26 mouse cellular contexts compared by ENCODE assay signal in the genomic region with DNA sequence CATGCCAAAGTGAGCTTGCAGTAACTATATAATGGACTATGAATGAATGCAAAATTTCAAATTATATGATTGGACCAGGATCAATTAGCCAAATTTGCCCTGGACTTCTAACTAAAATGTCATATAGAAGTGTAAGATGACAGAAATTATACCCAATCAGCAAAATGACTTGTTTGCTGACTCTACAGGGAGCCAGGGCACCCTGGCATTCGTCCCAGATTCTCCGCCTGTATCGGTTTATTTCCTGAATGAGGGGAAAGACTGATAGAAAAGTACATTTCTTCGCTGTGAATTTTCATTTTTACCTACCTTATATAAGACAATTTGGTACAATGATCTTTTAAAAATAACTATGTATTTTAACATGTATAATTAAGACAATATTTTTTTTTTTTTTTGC.
A peak's percentile ranks its signal among the peaks of the same experiment; 100 is the strongest.
DNase-seq lines count a peak whose midpoint lies in the region; ATAC-seq and TF ChIP-seq lines count a peak whose summit lies in the region.
"Had no signal": no experiment of that assay in that cellular context is flagged by ENCODE, and none has a peak within 500 bp of the region (broad histone marks: within the 10 kb centered on the region; RNA-seq: fewer than 3 reads in every experiment).

No protein-coding gene starts in this region.

- 58% methylated on average over 4 of the region's 4 CpGs for WGBS in forebrain, postnatal 0 days
- 56% methylated on average over 4 of the region's 4 CpGs for WGBS in forebrain, embryonic 15.5 days

- TF ChIP-seq CTCF in forebrain, postnatal 0 days (IDR thresholded peaks at IDR 0.05; ENCODE audit: low read depth), result no peak

- H3K4me2 ChIP-seq in forebrain, postnatal 0 days (ENCODE audit: low read depth), result no peak overlapping the region
- no peak overlapping the region for H3K4me2 ChIP-seq in forebrain, embryonic 15.5 days (replicated peaks)
- H3K4me2 ChIP-seq: embryonic facial prominence, embryonic 13.5 days; intestine, embryonic 15.5 days; liver, embryonic 12.5 days; midbrain, embryonic 15.5 days had no signal

- H3K4me1 ChIP-seq in forebrain, postnatal 0 days (ENCODE audit: insufficient read depth), result no peaks in the 10 kb centered on the region
- H3K4me1 ChIP-seq in forebrain, embryonic 15.5 days, result no peaks in the 10 kb centered on the region
- H3K4me1 ChIP-seq: embryonic facial prominence, embryonic 13.5 days; forebrain, embryonic 10.5 days; hindbrain, embryonic 10.5 days; intestine, embryonic 15.5 days; liver, embryonic 12.5 days; midbrain, embryonic 15.5 days had no signal

- H3K27me3 ChIP-seq in forebrain, postnatal 0 days (ENCODE audit: insufficient read depth, low read length), result no peaks in the 10 kb centered on the region
- no peaks in the 10 kb centered on the region for H3K27me3 ChIP-seq in forebrain, embryonic 15.5 days
- H3K27me3 ChIP-seq: embryonic facial prominence, embryonic 13.5 days; intestine, embryonic 15.5 days; liver, embryonic 12.5 days; midbrain, embryonic 15.5 days had no signal

- H3K9me3 ChIP-seq in forebrain, postnatal 0 days (ENCODE audit: low read length), result no peaks in the 10 kb centered on the region
- H3K9me3 ChIP-seq in forebrain, embryonic 15.5 days, result no peaks in the 10 kb centered on the region
- H3K9me3 ChIP-seq: embryonic facial prominence, embryonic 13.5 days; forebrain, embryonic 10.5 days; hindbrain, embryonic 10.5 days; intestine, embryonic 15.5 days; liver, embryonic 12.5 days; midbrain, embryonic 15.5 days had no signal

- H3K4me3 ChIP-seq in forebrain, postnatal 0 days (ENCODE audit: low read depth, low read length), result no peak overlapping the region
- no peak overlapping the region for H3K4me3 ChIP-seq in forebrain, embryonic 15.5 days
- H3K4me3 ChIP-seq: embryonic facial prominence, embryonic 13.5 days; forebrain, embryonic 10.5 days; hindbrain, embryonic 10.5 days; intestine, embryonic 15.5 days; layer of hippocampus, adult 2 months; liver, embryonic 12.5 days; midbrain, embryonic 15.5 days had no signal

- DNase-seq in cerebellum, postnatal 10 days, result peak; percentile 89 to 91
- no peak for DNase-seq in cerebellum, adult 9-11 months
- peak; percentile 24 for DNase-seq in forebrain, postnatal 0 days
- peak; percentile 11 for DNase-seq in right cerebral cortex, postnatal 4 days
- DNase-seq in right cerebral cortex, postnatal 14 days, result no peak
- no peak for DNase-seq in spleen, postnatal 4 days (ENCODE audit: low spot score in 2 of 2)
- DNase-seq: adrenal gland, postnatal 36 days; gastrocnemius, postnatal 14 days; heart, postnatal 14 days; kidney, adult 2 months; kidney, postnatal 36 days; liver, postnatal 0 days; thymus, adult 2 months; thymus, postnatal 36 days had no signal

- H3K27ac ChIP-seq in forebrain, postnatal 0 days (ENCODE audit: low read depth, low read length), result no peak overlapping the region
- no peak overlapping the region for H3K27ac ChIP-seq in forebrain, embryonic 15.5 days (replicated peaks)
- H3K27ac ChIP-seq: embryonic facial prominence, embryonic 13.5 days; forebrain, embryonic 10.5 days; hindbrain, embryonic 10.5 days; intestine, embryonic 15.5 days; layer of hippocampus, adult 2 months; liver, embryonic 12.5 days; macrophage; midbrain, embryonic 15.5 days had no signal

- no peak overlapping the region for H3K9ac ChIP-seq in forebrain, postnatal 0 days
- no peak overlapping the region for H3K9ac ChIP-seq in forebrain, embryonic 15.5 days (replicated peaks)
- H3K9ac ChIP-seq: embryonic facial prominence, embryonic 13.5 days; intestine, embryonic 15.5 days; liver, embryonic 12.5 days; liver, postnatal 0 days; midbrain, embryonic 15.5 days had no signal

- ATAC-seq in forebrain, postnatal 0 days, result no peak
- no peak for ATAC-seq in forebrain, embryonic 15.5 days (replicated peaks)
- ATAC-seq: CD4-positive, CD25-positive, alpha-beta regulatory T cell, adult 4 months; hindbrain, embryonic 16.5 days; intestine, embryonic 15.5 days; liver, embryonic 12.5 days; liver, postnatal 0 days; lung, postnatal 0 days; midbrain, embryonic 15.5 days had no signal

- H3K36me3 ChIP-seq in forebrain, postnatal 0 days (ENCODE audit: insufficient read depth), result no peaks in the 10 kb centered on the region
- no peaks in the 10 kb centered on the region for H3K36me3 ChIP-seq in forebrain, embryonic 15.5 days
- H3K36me3 ChIP-seq: embryonic facial prominence, embryonic 13.5 days; forebrain, embryonic 10.5 days; hindbrain, embryonic 10.5 days; intestine, embryonic 15.5 days; liver, embryonic 12.5 days; midbrain, embryonic 15.5 days had no signal

Comparison
In these comparisons a context has a peak if more than half of its experiments do, and no peak if none do; other contexts are left out.
1. DNase-seq: peak in cerebellum, postnatal 10 days (2 of 2), forebrain, postnatal 0 days (single experiment) and right cerebral cortex, postnatal 4 days (single experiment); none in cerebellum, adult 9-11 months (single experiment), right cerebral cortex, postnatal 14 days (single experiment) and spleen, postnatal 4 days (0 of 2).